Mouse (Mus musculus): ENCODE results near the gene Cyth1. TPM values are rescaled to one million over a fixed set of nuclear protein-coding genes. Genes with fewer than 3 reads are reported as not detected.

Gene Cyth1
- polyA plus RNA-seq, 1 experiment from 2014 or later, result 12.2 TPM

DNA sequence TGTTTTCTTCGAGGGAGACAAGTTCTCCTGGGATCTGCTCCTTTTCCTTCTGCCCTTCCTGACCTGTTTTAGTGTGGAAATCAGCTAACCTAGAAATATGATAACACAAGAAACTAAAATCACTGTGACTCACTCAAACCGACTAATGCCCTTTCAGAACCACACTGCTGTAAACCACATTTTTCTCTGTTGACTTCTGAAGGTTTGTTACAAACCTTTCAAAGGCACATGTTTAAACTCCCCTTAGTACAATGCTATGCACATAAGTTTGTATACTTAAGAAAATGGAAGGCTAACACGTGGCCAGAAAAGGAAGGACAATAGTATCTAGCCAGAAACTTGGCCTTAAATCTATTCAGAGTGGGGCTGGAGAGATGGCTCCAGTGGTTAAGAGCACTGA lies 14.5 kb downstream of the Cyth1 start:
- peaks cover 22% of the 10 kb centered on the region for H3K4me1 ChIP-seq (ENCODE audit: control insufficient read depth, insufficient read depth, low read length)
- no peak overlapping the region for H3K4me3 ChIP-seq (replicated peaks; ENCODE audit: low read length)
- no peaks in the 10 kb centered on the region for H3K9me3 ChIP-seq (replicated peaks; ENCODE audit: control insufficient read depth, low read length)
- no peak overlapping the region for H3K27ac ChIP-seq (ENCODE audit: low read length)
- no peak overlapping the region for H3K9ac ChIP-seq (ENCODE audit: low read length)
- no peak overlapping the region for H3K4me2 ChIP-seq (ENCODE audit: low read depth, low read length)
- WGBS, result 35% methylated on average over 3 of the region's 3 CpGs
- H3K27me3 ChIP-seq (ENCODE audit: control insufficient read depth, insufficient read depth, low read length), result no peaks in the 10 kb centered on the region
- no peak for ATAC-seq (ENCODE audit: insufficient read depth, low FRiP score)
- H3K36me3 ChIP-seq (ENCODE audit: control insufficient read depth, insufficient read depth, low read length), result no peaks in the 10 kb centered on the region

DNA sequence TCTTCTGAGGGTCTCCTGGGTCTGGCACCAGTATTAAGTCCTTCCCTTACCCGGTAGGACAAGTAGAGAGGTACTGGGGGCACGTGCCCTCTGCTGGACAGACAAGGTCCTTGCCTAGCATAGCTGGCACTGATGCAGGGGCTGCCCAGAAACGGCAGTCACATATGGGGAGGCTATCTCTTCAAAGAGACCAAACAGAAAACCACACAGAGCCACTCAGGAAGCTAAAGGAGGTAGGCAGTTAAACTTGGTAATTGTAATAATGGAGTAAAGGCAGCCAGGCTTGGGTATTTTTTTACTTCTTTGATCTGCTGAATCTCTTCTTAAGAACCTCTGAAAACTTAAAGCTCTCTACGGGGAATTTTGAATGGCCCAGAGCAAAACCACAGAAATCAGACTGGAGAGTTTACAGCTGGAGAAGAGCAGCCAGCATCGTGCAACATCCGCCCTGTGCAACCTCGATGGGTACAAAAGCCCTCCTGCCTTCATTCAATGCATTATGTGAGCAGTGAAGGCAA lies 16.0 kb downstream of the Cyth1 start:
- WGBS, result 38% methylated on average over 7 of the region's 7 CpGs
- ATAC-seq (ENCODE audit: insufficient read depth, low FRiP score), result no peak

DNA sequence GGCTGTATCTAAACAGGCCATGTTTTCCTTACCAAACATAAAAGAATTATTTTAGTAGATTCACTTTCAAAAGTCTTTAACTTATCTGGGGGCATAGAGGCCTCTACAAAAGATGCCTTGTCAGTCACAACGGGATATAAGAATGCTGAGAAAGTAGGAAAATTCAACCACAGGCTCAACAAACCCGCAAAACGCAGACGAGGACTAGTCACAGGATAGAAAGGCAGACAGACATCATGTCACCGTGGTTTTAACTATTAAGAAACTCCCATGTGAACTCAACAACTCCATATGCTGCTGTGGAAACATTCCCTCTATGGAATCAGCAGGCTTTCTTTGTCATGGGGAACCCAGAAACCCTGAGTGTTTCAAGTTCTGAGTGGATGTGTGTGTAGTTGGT lies 18.5 kb downstream of the Cyth1 start:
- H3K27me3 ChIP-seq (ENCODE audit: control insufficient read depth, insufficient read depth, low read length), result no peaks in the 10 kb centered on the region
- H3K4me1 ChIP-seq (ENCODE audit: control insufficient read depth, insufficient read depth, low read length), result peaks cover 13% of the 10 kb centered on the region
- H3K27ac ChIP-seq (ENCODE audit: low read length), result no peak overlapping the region
- no peak for ATAC-seq (ENCODE audit: insufficient read depth, low FRiP score)
- H3K4me3 ChIP-seq (replicated peaks; ENCODE audit: low read length), result no peak overlapping the region
- H3K36me3 ChIP-seq (ENCODE audit: control insufficient read depth, insufficient read depth, low read length), result no peaks in the 10 kb centered on the region
- H3K9ac ChIP-seq (ENCODE audit: low read length), result no peak overlapping the region
- 86% methylated on average over 5 of the region's 5 CpGs for WGBS
- no peak overlapping the region for H3K4me2 ChIP-seq (ENCODE audit: low read depth, low read length)
- no peaks in the 10 kb centered on the region for H3K9me3 ChIP-seq (replicated peaks; ENCODE audit: control insufficient read depth, low read length)

More for the DNA sequence above, 16.0 kb downstream of the Cyth1 start:
- no peaks in the 10 kb centered on the region for H3K27me3 ChIP-seq (ENCODE audit: control insufficient read depth, insufficient read depth, low read length)
- no peak overlapping the region for H3K4me2 ChIP-seq (ENCODE audit: low read depth, low read length)
- peaks cover 24% of the 10 kb centered on the region for H3K4me1 ChIP-seq (ENCODE audit: control insufficient read depth, insufficient read depth, low read length)
- H3K4me3 ChIP-seq (replicated peaks; ENCODE audit: low read length), result no peak overlapping the region
- no peak overlapping the region for H3K27ac ChIP-seq (ENCODE audit: low read length)
- H3K9ac ChIP-seq (ENCODE audit: low read length), result no peak overlapping the region
- H3K9me3 ChIP-seq (replicated peaks; ENCODE audit: control insufficient read depth, low read length), result no peaks in the 10 kb centered on the region
- H3K36me3 ChIP-seq (ENCODE audit: control insufficient read depth, insufficient read depth, low read length), result no peaks in the 10 kb centered on the region

DNA sequence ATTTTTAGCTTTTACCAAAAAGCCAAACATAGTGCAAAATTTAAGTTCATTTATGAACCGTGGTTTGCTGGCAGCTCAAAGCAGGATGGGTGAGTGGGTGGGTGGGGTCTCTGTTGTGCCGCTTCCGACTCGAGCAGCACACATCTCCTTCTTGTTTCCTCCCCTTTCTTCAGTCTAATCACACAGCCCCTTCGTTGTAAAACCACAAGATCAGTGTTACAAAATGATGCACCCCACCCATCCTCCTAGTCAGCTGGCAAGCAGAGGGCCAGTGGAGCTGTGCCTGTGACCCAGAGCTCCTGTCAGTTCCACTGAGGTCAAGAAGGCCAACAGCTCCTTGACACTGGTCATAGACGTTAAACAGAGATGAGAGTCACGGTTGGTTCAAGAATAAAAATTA lies 20.7 kb downstream of the Cyth1 start:
- Histone ChIP-seq H3K4me2 (ENCODE audit: low read depth, low read length) (no peak overlapping the region), H3K9ac (ENCODE audit: low read length) (no peak overlapping the region), H3K4me1 (ENCODE audit: control insufficient read depth, insufficient read depth, low read length) (peaks cover 12% of the 10 kb centered on the region), H3K9me3 (replicated peaks; ENCODE audit: control insufficient read depth, low read length) (no peaks in the 10 kb centered on the region), H3K27me3 (ENCODE audit: control insufficient read depth, insufficient read depth, low read length) (no peaks in the 10 kb centered on the region), H3K36me3 (ENCODE audit: control insufficient read depth, insufficient read depth, low read length) (no peaks in the 10 kb centered on the region), H3K4me3 (replicated peaks; ENCODE audit: low read length) (no peak overlapping the region), H3K27ac (ENCODE audit: low read length) (no peak overlapping the region)
- WGBS, result 59% methylated on average over 7 of the region's 7 CpGs
- ATAC-seq (ENCODE audit: insufficient read depth, low FRiP score), result no peak

DNA sequence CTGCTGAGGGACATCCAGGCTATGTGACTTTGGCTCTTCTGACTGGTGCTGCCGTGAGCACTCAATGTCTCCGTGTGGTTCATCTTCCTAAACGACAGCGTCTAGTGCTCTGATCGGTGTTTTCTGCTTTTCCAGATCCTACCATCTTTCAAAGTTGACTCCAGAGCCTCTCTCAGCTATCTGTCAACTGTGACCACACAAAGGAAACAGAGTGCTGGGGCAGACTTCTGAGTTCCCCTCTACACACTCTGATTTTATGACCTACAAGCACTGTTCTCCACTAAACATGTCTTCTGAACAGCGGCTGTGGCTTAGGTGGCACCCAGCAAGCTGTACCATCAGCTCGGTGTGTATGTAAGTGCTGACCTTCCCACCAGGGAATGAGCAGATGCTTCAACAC lies 21.5 kb downstream of the Cyth1 start:
- no peak for ATAC-seq (ENCODE audit: insufficient read depth, low FRiP score)
- 81% methylated on average over 7 of the region's 7 CpGs for WGBS
- Histone ChIP-seq H3K27me3 (ENCODE audit: control insufficient read depth, insufficient read depth, low read length) (no peaks in the 10 kb centered on the region), H3K27ac (ENCODE audit: low read length) (no peak overlapping the region), H3K4me3 (replicated peaks; ENCODE audit: low read length) (no peak overlapping the region), H3K4me2 (ENCODE audit: low read depth, low read length) (no peak overlapping the region), H3K9me3 (replicated peaks; ENCODE audit: control insufficient read depth, low read length) (no peaks in the 10 kb centered on the region), H3K36me3 (ENCODE audit: control insufficient read depth, insufficient read depth, low read length) (no peaks in the 10 kb centered on the region), H3K4me1 (ENCODE audit: control insufficient read depth, insufficient read depth, low read length) (peaks cover 7% of the 10 kb centered on the region), H3K9ac (ENCODE audit: low read length) (no peak overlapping the region)

DNA sequence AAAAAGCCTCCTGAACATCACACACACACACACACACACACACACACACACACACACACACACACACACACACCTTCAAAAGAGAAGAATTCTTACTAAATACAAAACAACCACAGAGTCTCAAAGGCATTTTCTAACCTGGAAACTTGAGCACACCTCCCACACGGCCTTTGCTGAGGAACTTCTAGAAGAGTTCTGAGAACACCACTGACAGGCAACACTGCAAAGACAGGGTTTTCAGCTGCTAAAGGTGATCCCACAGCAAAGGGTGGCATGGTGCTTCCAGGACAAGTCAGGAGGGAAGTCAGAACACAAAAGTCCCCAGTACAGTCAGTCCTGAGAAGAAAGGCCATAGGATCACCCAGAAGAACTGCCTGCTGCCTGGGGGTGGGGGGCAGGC lies 22.5 kb downstream of the Cyth1 start:
- H3K4me3 ChIP-seq (replicated peaks; ENCODE audit: low read length), result no peak overlapping the region
- H3K27me3 ChIP-seq (ENCODE audit: control insufficient read depth, insufficient read depth, low read length), result no peaks in the 10 kb centered on the region
- H3K9ac ChIP-seq (ENCODE audit: low read length), result no peak overlapping the region
- H3K9me3 ChIP-seq (replicated peaks; ENCODE audit: control insufficient read depth, low read length), result no peaks in the 10 kb centered on the region
- no peak for ATAC-seq (ENCODE audit: insufficient read depth, low FRiP score)
- H3K4me2 ChIP-seq (ENCODE audit: low read depth, low read length), result no peak overlapping the region
- H3K36me3 ChIP-seq (ENCODE audit: control insufficient read depth, insufficient read depth, low read length), result no peaks in the 10 kb centered on the region
- peaks cover 7% of the 10 kb centered on the region for H3K4me1 ChIP-seq (ENCODE audit: control insufficient read depth, insufficient read depth, low read length)
- WGBS, result 61% methylated on average over 1 of the region's 1 CpGs
- H3K27ac ChIP-seq (ENCODE audit: low read length), result no peak overlapping the region

DNA sequence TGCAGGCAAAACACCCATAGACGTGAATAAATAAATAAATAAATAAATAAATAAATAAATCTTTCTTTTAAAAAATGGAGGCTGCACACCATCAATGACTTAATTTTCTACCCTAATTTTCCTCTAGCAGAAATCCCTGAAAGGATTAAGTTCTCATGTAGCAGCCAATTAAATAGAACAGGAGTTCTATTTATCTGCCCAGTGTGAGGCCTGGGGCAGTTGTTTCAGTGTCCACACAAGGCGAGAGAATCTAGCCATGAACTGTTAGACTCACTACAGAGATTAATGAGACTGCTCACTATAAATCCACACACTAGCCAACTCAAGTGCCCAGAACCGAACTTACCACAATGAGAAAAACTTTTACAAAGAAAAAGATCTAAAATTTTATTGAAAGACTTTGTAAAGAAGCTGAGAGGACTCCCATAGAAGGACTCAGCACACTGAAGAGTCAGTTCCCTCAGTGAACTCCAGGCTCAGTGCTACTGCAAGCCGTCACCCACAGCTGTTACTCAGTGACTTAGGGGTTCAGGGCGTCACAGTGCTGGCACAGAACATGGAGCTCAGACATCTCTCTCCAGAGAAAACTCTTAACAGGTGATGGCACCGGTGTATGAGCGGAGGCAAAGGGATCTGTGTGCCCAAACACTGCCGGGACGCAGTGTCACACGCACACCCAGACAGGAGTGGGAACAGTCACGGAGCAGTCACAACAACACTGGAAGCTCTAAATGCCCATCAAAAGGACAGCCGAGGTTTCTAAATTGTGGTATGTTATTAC lies 23.1 kb downstream of the Cyth1 start:
- H3K36me3 ChIP-seq (ENCODE audit: control insufficient read depth, insufficient read depth, low read length), result no peaks in the 10 kb centered on the region
- no peak for ATAC-seq (ENCODE audit: insufficient read depth, low FRiP score)
- H3K9me3 ChIP-seq (replicated peaks; ENCODE audit: control insufficient read depth, low read length), result no peaks in the 10 kb centered on the region
- no peak overlapping the region for H3K4me3 ChIP-seq (replicated peaks; ENCODE audit: low read length)
- no peaks in the 10 kb centered on the region for H3K27me3 ChIP-seq (ENCODE audit: control insufficient read depth, insufficient read depth, low read length)
- no peak overlapping the region for H3K9ac ChIP-seq (ENCODE audit: low read length)
- no peak overlapping the region for H3K27ac ChIP-seq (ENCODE audit: low read length)
- peaks cover 7% of the 10 kb centered on the region for H3K4me1 ChIP-seq (ENCODE audit: control insufficient read depth, insufficient read depth, low read length)
- WGBS, result 80% methylated on average over 12 of the region's 12 CpGs
- no peak overlapping the region for H3K4me2 ChIP-seq (ENCODE audit: low read depth, low read length)

DNA sequence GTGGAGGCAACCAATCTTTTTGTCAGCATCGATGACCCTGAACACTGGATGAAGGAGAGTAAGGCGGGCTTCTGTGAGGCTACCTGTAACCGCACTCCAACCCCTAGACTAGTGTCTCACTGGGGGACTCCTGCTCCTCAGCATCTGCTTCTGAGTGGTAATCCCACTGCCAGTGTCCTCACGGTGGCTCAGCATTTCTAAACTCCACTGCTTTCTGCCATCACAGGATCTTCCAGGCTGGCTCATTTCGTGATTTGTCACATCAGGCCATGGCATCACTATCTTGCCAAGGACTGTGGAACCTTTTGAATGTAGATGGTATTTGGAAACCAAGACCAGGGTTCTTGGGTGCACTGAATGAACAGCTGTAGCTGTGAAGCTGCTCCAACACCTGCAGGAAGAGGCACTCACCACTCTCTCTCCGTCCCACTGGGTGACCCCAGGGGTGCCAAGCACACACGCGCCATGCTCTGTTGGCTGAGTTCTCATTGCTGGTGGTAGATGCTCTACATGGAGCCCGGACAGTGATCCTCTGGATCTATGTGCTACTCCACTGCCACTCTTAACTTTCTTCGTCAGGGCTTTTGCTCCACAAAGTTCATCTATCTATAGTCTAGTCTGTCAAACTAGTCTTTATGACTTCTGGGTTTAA lies 24.9 kb downstream of the Cyth1 start:
- Histone ChIP-seq H3K9me3 (replicated peaks; ENCODE audit: control insufficient read depth, low read length) (no peaks in the 10 kb centered on the region), H3K36me3 (ENCODE audit: control insufficient read depth, insufficient read depth, low read length) (no peaks in the 10 kb centered on the region), H3K4me1 (ENCODE audit: control insufficient read depth, insufficient read depth, low read length) (peaks cover 7% of the 10 kb centered on the region), H3K27me3 (ENCODE audit: control insufficient read depth, insufficient read depth, low read length) (no peaks in the 10 kb centered on the region), H3K9ac (ENCODE audit: low read length) (no peak overlapping the region), H3K4me3 (replicated peaks; ENCODE audit: low read length) (no peak overlapping the region), H3K27ac (ENCODE audit: low read length) (no peak overlapping the region), H3K4me2 (ENCODE audit: low read depth, low read length) (no peak overlapping the region)
- WGBS, result 85% methylated on average over 10 of the region's 10 CpGs
- ATAC-seq (ENCODE audit: insufficient read depth, low FRiP score), result no peak

DNA sequence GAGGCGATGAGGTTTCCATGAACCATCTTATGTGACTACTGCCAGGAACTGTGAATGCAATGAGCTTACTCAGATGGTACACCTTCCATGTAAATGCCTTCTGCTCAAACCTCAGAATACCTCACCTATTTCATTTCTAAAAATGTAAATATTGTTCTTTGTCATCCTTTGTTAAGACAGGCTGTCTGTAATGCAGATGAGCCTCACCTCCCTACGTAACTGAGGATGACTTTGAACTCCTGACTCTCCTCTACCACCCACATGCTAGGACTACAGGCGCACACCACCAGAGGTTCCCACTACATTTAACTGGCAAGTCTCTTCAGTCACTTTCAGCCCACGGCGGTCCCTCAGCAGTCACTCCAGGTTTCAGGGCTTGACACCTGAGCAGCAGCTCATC lies 25.5 kb downstream of the Cyth1 start:
- Histone ChIP-seq H3K4me3 (replicated peaks; ENCODE audit: low read length) (no peak overlapping the region), H3K36me3 (ENCODE audit: control insufficient read depth, insufficient read depth, low read length) (no peaks in the 10 kb centered on the region), H3K27me3 (ENCODE audit: control insufficient read depth, insufficient read depth, low read length) (no peaks in the 10 kb centered on the region), H3K4me2 (ENCODE audit: low read depth, low read length) (no peak overlapping the region), H3K4me1 (ENCODE audit: control insufficient read depth, insufficient read depth, low read length) (peaks cover 7% of the 10 kb centered on the region), H3K9ac (ENCODE audit: low read length) (no peak overlapping the region), H3K27ac (ENCODE audit: low read length) (no peak overlapping the region), H3K9me3 (replicated peaks; ENCODE audit: control insufficient read depth, low read length) (no peaks in the 10 kb centered on the region)
- ATAC-seq (ENCODE audit: insufficient read depth, low FRiP score), result no peak
- WGBS, result 71% methylated on average over 5 of the region's 5 CpGs
